Mouse (Mus musculus) neural tube, embryonic 12.5 days (tissue): ENCODE measurements around the gene Invs. TPM values are rescaled to one million over a fixed set of nuclear protein-coding genes. Genes with fewer than 3 reads are reported as not detected.
A peak's percentile ranks its signal among the peaks of the same experiment; 100 is the strongest.

Source experiments
- ATAC-seq: fragments of 200-750 bp; cut with Nextera tagmentation; 2 replicates; pipeline ENCODE4 v1.8.0; 2017; ENCODE audit warnings: low read depth, mild to moderate bottlenecking, moderate TSS enrichment, moderate library complexity; ENCODE audit not compliant: low FRiP score
- H3K27ac ChIP-seq: fragments of 300-500 bp; sonication (generic); 2 replicates; pipeline ENCODE4 v1.5.1; 2016
- H3K27me3 ChIP-seq: fragments of 300-500 bp; sonication (generic); replicated peaks from 2 replicates; pipeline ENCODE4 v1.6.1; 2016; ENCODE audit warnings: mild to moderate bottlenecking
- H3K36me3 ChIP-seq: fragments of 300-500 bp; sonication (generic); 2 replicates; pipeline ENCODE4 v1.6.1; 2016; ENCODE audit warnings: mild to moderate bottlenecking
- H3K4me1 ChIP-seq: fragments of 300-500 bp; sonication (generic); 2 replicates; pipeline ENCODE4 v1.6.1; 2016
- H3K4me2 ChIP-seq: fragments of 300-500 bp; sonication (generic); replicated peaks from 2 replicates; pipeline ENCODE4 v1.6.1; 2016; ENCODE audit warnings: mild to moderate bottlenecking
- H3K4me3 ChIP-seq: fragments of 300-500 bp; sonication (generic); 2 replicates; pipeline ENCODE4 v1.5.1; 2016
- H3K9ac ChIP-seq: fragments of 300-500 bp; sonication (generic); 2 replicates; pipeline ENCODE4 v1.6.1; 2016; ENCODE audit warnings: mild to moderate bottlenecking
- H3K9me3 ChIP-seq: fragments of 300-500 bp; sonication (generic); 2 replicates; pipeline ENCODE4 v1.6.1; 2016; ENCODE audit warnings: mild to moderate bottlenecking
- WGBS: fragments of 180-500 bp; shearing (Covaris S2); methylation state at CpG from one replicate; pipeline ENCODE4 v1.1.7; 2016; 5-methylcytosine and 5-hydroxymethylcytosine counted together
- polyA plus RNA-seq: library from polyadenylated mRNA; unstranded; fragments of >200 nt; fragmentation: Nextera tagmentation; extraction: Ambion mirVana; gene quantifications from 2 replicates; pipeline ENCODE4 v1.2.1, GENCODE M21; 2016

The Invs gene
- polyA plus RNA-seq, 1 experiment from 2014 or later, result 8.5 TPM

GRCm38 (mm10) chr4:48275736-48276135, 3.8 kb upstream of the Invs start:
- Histone ChIP-seq H3K27ac (no peak overlapping the region), H3K4me3 (no peak overlapping the region), H3K9ac (no peak overlapping the region), H3K36me3 (no peaks in the 10 kb centered on the region), H3K27me3 (no peaks in the 10 kb centered on the region), H3K4me1 (peaks cover 12% of the 10 kb centered on the region), H3K4me2 (no peak overlapping the region), H3K9me3 (no peaks in the 10 kb centered on the region)
- WGBS, result 92% methylated on average over 3 of the region's 3 CpGs
- no peak for ATAC-seq

GRCm38 (mm10) chr4:48277011-48277410, 2.5 kb upstream of the Invs start:
- WGBS, result 87% methylated on average over 3 of the region's 3 CpGs
- Histone ChIP-seq H3K4me2 (no peak overlapping the region), H3K9ac (no peak overlapping the region), H3K27me3 (no peaks in the 10 kb centered on the region), H3K36me3 (no peaks in the 10 kb centered on the region), H3K4me1 (peaks cover 12% of the 10 kb centered on the region), H3K9me3 (no peaks in the 10 kb centered on the region), H3K27ac (no peak overlapping the region), H3K4me3 (no peak overlapping the region)
- ATAC-seq, result no peak

GRCm38 (mm10) chr4:48278757-48279497, 633 bp upstream of the Invs start:
- Histone ChIP-seq H3K27me3 (no peaks in the 10 kb centered on the region), H3K9me3 (no peaks in the 10 kb centered on the region), H3K27ac (no peak overlapping the region), H3K36me3 (no peaks in the 10 kb centered on the region), H3K9ac (peak overlapping the region; percentile 76), H3K4me2 (peak overlapping the region; percentile 90), H3K4me1 (peaks cover 12% of the 10 kb centered on the region), H3K4me3 (peak overlapping the region; percentile 85)
- WGBS, result 0% methylated on average over 34 of the region's 34 CpGs
- ATAC-seq, result peak; percentile 67; the same call in 1 of the 2 replicates

GRCm38 (mm10) chr4:48281121-48281520, 1.6 kb downstream of the Invs start:
- no peak for ATAC-seq
- 100% methylated on average over 1 of the region's 1 CpGs for WGBS
- H3K27me3 ChIP-seq, result no peaks in the 10 kb centered on the region

GRCm38 (mm10) chr4:48287086-48287757, 7.7 kb downstream of the Invs start:
- ATAC-seq, result peak; percentile 87
- 33% methylated on average over 5 of the region's 5 CpGs for WGBS
- H3K27ac ChIP-seq, result no peak overlapping the region

More at GRCm38 (mm10) chr4:48281121-48281520, 1.6 kb downstream of the Invs start:
- H3K27ac ChIP-seq, result no peak overlapping the region
- H3K4me3 ChIP-seq, result no peak overlapping the region
- no peaks in the 10 kb centered on the region for H3K36me3 ChIP-seq
- peaks cover 12% of the 10 kb centered on the region for H3K4me1 ChIP-seq
- no peak overlapping the region for H3K4me2 ChIP-seq
- H3K9me3 ChIP-seq, result no peaks in the 10 kb centered on the region
- no peak overlapping the region for H3K9ac ChIP-seq

GRCm38 (mm10) chr4:48314814-48315213, 35.3 kb downstream of the Invs start:
- Histone ChIP-seq H3K4me1 (no peaks in the 10 kb centered on the region), H3K4me2 (no peak overlapping the region), H3K9ac (no peak overlapping the region), H3K27me3 (no peaks in the 10 kb centered on the region), H3K4me3 (no peak overlapping the region), H3K27ac (no peak overlapping the region), H3K9me3 (no peaks in the 10 kb centered on the region), H3K36me3 (no peaks in the 10 kb centered on the region)
- no peak for ATAC-seq
- 89% methylated on average over 3 of the region's 3 CpGs for WGBS

More at GRCm38 (mm10) chr4:48287086-48287757, 7.7 kb downstream of the Invs start:
- no peaks in the 10 kb centered on the region for H3K9me3 ChIP-seq
- H3K27me3 ChIP-seq, result no peaks in the 10 kb centered on the region
- H3K4me3 ChIP-seq, result no peak overlapping the region
- no peak overlapping the region for H3K9ac ChIP-seq
- H3K4me2 ChIP-seq, result no peak overlapping the region
- no peaks in the 10 kb centered on the region for H3K36me3 ChIP-seq
- no peaks in the 10 kb centered on the region for H3K4me1 ChIP-seq

- H3K4me2 ChIP-seq, result no peak overlapping the region
- no peak overlapping the region for H3K9ac ChIP-seq
- no peaks in the 10 kb centered on the region for H3K27me3 ChIP-seq
- no peak overlapping the region for H3K4me3 ChIP-seq
- no peak for ATAC-seq
- H3K4me1 ChIP-seq, result no peaks in the 10 kb centered on the region
- H3K36me3 ChIP-seq, result no peaks in the 10 kb centered on the region
- H3K27ac ChIP-seq, result no peak overlapping the region
- no peaks in the 10 kb centered on the region for H3K9me3 ChIP-seq
- WGBS, result 90% methylated on average over 3 of the region's 3 CpGs
These were observed 36.5 kb downstream of the Invs start for GRCm38 (mm10) chr4:48316036-48316435.

GRCm38 (mm10) chr4:48321276-48321675, 41.7 kb downstream of the Invs start:
- H3K4me1 ChIP-seq, result no peaks in the 10 kb centered on the region
- 86% methylated on average over 1 of the region's 1 CpGs for WGBS

GRCm38 (mm10) chr4:48322095-48322494, 42.5 kb downstream of the Invs start:
- Histone ChIP-seq H3K36me3 (no peaks in the 10 kb centered on the region), H3K27me3 (no peaks in the 10 kb centered on the region), H3K4me2 (no peak overlapping the region), H3K9ac (no peak overlapping the region), H3K9me3 (no peaks in the 10 kb centered on the region), H3K27ac (no peak overlapping the region), H3K4me1 (no peaks in the 10 kb centered on the region), H3K4me3 (no peak overlapping the region)
- WGBS, result 59% methylated on average over 1 of the region's 1 CpGs
- ATAC-seq, result no peak

More at GRCm38 (mm10) chr4:48321276-48321675, 41.7 kb downstream of the Invs start:
- Histone ChIP-seq H3K9me3 (no peaks in the 10 kb centered on the region), H3K27me3 (no peaks in the 10 kb centered on the region), H3K36me3 (no peaks in the 10 kb centered on the region), H3K27ac (no peak overlapping the region), H3K4me2 (no peak overlapping the region), H3K9ac (no peak overlapping the region), H3K4me3 (no peak overlapping the region)
- no peak for ATAC-seq

- ATAC-seq, result no peak
- H3K27ac ChIP-seq, result no peak overlapping the region
These were observed 47.6 kb downstream of the Invs start for GRCm38 (mm10) chr4:48327192-48327591.

GRCm38 (mm10) chr4:48328042-48328441, 48.5 kb downstream of the Invs start:
- Histone ChIP-seq H3K36me3 (no peaks in the 10 kb centered on the region), H3K9ac (no peak overlapping the region), H3K27ac (no peak overlapping the region), H3K4me2 (no peak overlapping the region), H3K4me3 (no peak overlapping the region), H3K27me3 (no peaks in the 10 kb centered on the region), H3K9me3 (no peaks in the 10 kb centered on the region), H3K4me1 (no peaks in the 10 kb centered on the region)
- 69% methylated on average over 2 of the region's 2 CpGs for WGBS
- ATAC-seq, result no peak

More at GRCm38 (mm10) chr4:48327192-48327591, 47.6 kb downstream of the Invs start:
- Histone ChIP-seq H3K4me3 (no peak overlapping the region), H3K36me3 (no peaks in the 10 kb centered on the region), H3K4me1 (no peaks in the 10 kb centered on the region), H3K9me3 (no peaks in the 10 kb centered on the region), H3K27me3 (no peaks in the 10 kb centered on the region), H3K4me2 (no peak overlapping the region), H3K9ac (no peak overlapping the region)

GRCm38 (mm10) chr4:48332453-48333051, 53.0 kb downstream of the Invs start:
- no peak overlapping the region for H3K27ac ChIP-seq
- WGBS, result 80% methylated on average over 6 of the region's 6 CpGs
- no peaks in the 10 kb centered on the region for H3K4me1 ChIP-seq
- no peak for ATAC-seq
- no peaks in the 10 kb centered on the region for H3K36me3 ChIP-seq
- H3K9ac ChIP-seq, result no peak overlapping the region
- H3K4me2 ChIP-seq, result no peak overlapping the region
- no peaks in the 10 kb centered on the region for H3K9me3 ChIP-seq
- no peaks in the 10 kb centered on the region for H3K27me3 ChIP-seq
- no peak overlapping the region for H3K4me3 ChIP-seq
